Mouse (Mus musculus) right cerebral cortex, adult 2 months (tissue): Measurements from ENCODE around the gene Cacna1a.
"Not testable (repeated sequence)": the region's sequence is repeated elsewhere in the genome, so short reads cannot be mapped to it uniquely, and the experiment has no call there.

Experiments used
- DNase-seq, 2 experiments: peaks; one replicate each; pipeline ENCODE4 v3.0.0; 2021 to 2022; ENCODE audit warnings: low spot score in 2 of 2

Gene Cacna1a

DNA sequence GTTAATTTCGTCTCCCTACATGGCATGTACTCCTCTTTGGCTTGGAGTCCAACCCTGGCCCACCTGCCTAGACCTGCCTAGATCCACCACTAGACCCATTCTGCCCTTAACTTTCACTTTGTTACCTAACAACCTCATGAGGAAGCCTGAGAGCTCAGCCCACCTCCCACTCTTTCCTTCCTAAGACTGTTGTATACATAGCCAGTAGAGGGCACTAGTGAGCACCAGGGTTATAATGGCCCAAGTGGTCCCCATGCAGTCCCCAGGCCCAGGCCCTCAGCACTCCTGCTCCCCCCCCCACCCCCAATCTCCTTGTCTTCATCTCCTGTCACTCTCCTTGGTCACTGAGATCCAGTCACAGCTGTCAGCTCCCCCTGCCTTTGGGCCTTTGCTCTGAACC, 86.2 kb downstream of the Cacna1a start:
- no peak for DNase-seq

DNA sequence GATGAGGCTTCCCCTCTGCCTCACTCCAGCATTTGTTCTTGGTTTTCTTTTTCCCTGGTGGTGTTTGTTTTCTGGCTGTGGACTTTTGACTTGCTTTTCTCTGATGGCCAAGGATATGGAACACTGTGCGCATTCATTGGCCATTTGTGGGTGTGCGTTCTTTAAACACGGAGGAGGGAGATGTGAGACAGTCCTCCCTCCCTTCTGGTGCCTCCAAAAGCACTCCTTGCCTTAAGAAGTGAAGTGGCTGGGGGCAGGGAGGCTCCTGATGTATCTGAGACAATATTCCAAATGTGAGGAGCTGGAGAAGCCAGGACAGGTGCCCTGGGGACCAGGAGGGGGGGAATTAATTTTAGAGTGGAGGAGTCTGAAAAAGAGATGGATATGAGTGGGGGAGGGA, 89.1 kb downstream of the Cacna1a start:
- peak; percentile 43 to 46 for DNase-seq

DNA sequence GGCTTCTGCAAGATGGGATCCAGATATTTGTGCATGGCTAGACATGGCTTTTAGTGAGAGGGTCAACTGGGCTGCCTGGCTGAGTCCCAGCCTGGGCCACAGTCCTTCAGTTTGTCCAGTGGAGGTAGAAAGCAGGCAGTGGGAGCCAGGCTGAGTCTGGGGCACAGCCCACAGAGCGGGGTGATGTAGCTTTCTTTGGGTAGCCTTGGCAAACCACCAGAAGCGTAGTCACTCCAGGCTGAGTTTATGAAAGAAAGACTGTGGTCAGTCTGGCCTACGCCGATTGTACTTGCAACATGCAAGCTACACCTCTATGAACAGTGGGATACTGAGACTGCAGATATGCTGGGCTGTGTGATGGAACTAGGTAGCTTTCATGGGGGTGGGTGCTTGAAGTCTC, 94.8 kb downstream of the Cacna1a start:
- DNase-seq: no peak

DNA sequence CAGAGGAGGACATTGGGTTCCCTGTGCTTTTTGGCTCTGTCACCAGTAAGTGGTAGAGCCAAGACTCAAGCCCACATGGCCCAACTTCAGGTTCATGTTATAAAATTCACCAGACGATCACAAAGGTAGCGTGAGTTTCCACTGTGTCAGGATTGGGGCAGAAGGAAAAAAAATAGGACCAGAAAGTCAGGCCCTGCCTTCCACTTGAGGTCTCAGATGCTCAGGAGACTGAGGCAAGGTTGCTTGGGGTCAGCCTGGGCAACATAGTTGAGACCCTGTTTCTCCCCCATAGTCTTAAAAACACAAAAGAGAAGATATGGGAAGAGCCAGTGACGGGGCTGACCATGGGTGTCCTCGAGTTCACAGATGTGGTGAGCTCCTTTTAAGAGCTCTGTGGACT, 97.1 kb downstream of the Cacna1a start:
- DNase-seq: no peak

DNA sequence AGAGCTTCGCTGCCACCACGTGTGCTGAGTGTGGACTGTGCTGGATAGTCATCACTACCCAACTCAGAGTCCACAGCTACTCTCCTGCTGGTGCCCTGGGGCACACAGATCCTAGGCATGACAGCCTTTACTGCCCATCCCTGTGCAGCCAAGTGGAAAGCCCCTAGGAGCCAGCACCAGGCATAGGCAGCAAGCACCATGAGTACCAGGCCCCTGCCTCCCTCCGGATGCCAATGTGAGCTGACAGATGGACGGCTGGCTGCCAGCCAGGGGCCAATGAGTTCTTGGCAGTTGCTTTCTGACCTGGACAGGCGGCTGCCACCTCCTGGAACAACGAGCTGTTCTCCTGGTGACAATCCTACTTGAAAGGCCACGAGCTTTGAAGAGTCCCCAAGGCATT, 97.6 kb downstream of the Cacna1a start:
- no peak for DNase-seq

DNA sequence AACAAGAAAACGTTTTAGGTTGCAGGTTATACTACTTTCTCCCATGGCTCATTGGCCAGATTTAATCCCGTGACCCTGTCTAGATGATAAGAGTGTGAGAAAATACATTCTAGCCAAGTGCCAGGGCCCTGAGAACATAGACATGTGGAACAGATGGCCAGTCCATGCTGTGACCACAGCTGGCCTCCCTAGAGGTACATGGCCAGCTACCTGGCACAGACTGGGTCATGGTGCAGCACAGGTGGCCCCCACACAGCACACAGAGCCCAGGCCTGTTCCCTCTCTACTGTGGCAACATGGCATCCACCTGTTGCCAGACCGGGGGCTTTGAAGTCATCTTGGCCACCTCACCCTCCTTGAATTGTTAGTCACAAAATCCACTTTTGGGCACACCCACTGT, 101.0 kb downstream of the Cacna1a start:
- no peak for DNase-seq

DNA sequence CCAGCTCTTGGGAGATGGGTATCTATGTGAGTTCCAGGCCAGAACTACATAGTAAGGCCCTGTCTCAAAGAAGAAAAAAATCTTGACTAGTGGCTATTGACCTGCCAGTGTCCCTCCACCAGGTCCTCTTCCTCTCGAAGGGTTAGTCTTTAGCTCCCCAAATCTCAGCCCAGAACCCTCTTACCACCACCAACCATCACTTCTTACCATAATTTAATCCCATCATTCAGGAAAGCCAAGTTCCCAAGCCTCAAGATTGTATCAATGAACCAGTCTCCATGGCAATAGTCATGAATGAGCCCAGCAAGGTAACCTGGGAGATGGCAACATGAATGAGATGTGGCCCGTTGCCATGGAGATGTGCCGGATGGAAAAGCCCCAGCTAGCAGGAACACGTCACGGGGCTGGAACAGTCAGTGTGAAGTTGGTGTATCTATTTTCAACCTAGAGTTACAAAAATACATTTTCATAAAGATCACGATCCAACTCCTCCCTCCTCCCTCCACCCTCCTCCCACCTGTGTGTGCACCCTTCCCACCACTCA, 106.4 kb downstream of the Cacna1a start:
- DNase-seq: peak; percentile 94

DNA sequence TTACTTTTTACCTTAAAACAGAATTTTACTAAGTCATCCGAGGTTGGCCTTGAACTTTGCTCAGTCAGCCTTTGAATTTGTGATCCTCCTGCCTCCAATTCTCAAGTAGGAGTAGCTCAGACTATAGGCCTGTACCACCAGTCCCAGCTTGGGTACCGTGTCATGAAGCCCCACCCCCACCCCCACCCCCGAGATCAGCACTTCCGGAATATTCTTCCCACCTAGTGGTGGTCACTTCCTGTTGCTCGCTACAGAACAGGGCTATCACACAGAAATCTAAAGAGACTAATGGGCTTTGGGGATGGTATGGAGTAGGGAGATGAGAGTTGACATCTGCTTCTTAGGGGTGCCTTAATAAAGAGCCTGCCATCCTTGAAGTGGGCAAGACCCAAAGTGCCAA, 112.9 kb downstream of the Cacna1a start:
- no peak for DNase-seq

DNA sequence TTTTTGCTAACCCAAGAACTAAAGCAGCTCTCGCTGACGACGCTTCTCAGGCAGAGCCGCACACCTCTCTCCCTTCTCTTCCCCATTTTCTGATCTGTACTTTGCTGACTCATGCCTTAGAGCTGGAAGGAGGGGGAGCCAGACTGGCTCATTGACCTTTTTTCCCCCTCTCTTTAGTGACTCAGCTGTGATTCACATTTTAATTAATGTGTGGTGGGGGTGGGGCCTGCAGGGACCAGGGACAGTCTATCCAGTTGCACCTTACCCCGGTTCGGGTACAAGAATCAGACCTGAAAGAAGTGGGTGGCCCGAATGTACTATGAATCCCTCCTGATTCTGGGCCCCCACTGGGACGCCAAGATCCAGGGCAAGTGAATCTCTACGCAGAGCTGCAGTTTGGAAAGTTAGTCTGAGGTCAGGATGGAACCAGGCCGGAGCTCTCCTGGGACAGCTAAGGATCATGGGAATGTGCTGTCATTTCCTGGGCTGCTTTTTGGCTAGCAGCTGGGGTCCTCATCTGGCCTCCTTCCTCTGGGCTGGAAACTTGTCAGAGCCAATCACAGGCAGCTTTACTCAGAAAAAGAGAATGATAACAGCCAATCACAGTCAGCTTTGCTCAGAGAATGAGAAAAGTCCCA, 113.5 kb downstream of the Cacna1a start:
- peak in 1 of 2 experiments; percentile 53 for DNase-seq

DNA sequence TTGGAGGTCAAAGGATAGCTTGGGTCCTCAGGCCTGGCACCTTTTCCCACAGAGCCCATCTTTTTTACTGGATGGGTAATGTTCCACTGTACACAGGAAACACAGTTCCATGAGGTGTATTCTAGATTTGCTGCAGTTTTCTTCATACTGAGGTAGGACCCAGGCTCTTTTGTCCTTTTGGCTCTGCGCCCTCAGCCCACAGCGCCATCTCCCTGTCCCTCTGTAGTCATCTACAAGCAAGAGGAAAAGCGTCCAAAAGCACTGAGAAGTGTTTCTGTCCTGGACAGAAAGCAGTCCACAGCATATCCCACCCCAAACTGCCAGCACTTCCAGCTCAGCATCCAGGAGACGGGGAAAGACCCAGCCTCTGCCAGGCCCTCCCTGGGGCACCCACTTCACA, 114.4 kb downstream of the Cacna1a start:
- no peak for DNase-seq

DNA sequence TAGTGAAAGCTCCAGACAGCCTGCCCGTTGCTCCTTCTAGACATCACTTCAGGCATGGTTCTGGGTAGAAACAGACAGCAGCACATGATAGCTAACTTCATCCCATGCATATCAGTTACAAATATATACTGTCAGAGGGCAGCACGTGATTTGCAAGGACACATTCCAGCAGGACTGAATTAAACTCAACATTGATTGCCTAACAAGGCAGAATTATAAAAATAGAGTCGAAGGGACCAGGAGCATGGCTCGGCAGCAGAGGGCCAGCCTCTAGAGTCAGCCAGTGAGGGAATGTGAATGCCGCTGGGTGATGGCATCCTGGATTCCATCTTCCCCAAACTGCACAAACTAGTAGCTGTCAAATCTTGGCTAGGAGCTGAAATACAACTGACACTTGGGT, 119.0 kb downstream of the Cacna1a start:
- no peak for DNase-seq

DNA sequence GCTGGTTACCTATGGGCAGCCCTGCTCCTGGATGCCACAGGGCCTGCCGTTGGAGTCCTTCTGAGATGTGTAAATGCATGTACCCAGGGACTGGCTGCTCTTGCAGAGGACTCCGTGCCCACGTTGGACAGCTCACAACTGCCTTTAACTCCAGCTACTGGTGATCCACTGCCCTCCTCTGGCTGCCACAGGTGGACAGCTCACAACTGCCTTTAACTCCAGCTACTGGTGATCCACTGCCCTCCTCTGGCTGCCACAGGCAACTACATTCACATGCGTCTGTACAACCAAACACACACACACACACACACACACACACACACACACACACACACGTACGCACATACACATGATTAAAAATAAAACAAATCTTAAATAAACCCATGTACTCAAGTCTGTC, 121.5 kb downstream of the Cacna1a start:
- not testable (repeated sequence) for DNase-seq

DNA sequence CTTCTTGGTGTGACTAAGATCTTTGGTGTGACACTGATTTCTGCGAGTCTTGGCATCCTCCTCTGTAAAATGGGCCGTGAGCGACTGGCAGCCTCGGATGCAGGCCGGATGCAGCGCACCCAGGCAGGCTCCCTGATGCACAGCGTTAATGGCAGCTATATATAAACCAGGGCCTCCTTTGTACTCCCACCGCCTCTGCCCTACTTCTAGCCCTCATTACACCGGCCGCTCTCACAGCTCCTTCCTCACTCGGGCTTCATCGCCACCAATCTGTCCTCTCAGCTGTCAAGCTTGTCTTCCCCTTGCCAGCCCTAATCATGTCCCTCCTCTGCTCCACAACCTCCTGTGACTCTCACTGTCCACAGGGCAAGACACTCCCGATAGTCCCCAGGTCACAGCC, 123.4 kb downstream of the Cacna1a start:
- peak in 1 of 2 experiments; percentile 62 for DNase-seq

DNA sequence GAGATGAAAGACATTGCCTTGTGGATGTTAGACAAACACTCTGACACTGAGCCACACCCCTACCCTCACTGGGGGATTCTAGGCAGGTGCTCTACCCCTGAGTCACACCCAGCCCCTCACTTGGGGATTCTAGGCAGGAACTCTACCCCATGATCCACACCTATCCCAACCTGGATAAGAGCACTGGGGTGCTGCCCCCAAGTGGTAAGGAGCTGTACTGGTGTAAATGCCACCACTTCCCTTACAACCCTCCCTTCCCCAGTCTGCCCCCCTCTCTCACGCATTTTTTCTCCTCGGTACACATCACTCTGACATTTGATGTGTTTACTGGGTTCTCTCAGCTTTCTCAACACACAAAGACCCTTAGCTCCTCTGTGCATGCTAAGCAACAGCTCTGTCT, 125.5 kb downstream of the Cacna1a start:
- DNase-seq: peak in 1 of 2 experiments; percentile 53

DNA sequence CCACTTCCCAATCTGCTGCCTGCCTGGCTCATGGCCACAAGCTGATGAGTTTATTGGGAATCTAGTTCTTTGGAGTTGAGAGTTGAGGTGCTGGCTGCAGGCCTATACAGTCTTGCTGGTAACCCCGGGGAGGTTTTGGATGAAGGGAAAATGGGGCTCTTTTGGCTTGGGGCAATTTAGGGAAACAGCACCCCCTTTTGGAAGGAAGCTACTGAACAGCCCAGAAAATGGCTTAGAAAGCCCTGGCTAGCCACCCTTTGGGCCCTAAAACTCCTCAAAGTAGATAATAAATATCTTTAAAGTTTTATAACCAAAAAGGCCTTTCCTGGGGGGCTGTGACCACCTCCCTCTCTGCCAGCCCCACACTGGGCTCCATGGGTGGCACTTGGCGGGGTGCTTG, 129.9 kb downstream of the Cacna1a start:
- no peak for DNase-seq

DNA sequence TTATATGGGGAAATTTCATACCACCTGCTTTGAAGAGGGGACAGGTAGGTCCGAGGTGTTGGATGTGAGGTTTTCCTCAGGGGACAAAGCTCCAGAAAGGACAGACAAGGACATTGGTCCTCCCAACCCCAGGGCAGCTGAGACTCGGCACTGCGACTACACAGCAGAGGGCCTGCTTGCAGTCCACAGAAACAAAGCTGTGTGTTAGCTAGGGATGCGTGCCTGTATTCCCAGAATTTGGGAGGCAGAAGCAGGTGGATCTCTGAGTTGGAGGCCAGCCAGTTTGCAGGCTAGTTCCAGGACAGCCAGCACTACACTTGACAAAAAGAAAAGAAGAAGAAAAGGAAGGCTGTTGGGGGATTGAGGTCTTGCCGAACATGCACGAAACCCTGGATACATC, 130.5 kb downstream of the Cacna1a start:
- no peak for DNase-seq

DNA sequence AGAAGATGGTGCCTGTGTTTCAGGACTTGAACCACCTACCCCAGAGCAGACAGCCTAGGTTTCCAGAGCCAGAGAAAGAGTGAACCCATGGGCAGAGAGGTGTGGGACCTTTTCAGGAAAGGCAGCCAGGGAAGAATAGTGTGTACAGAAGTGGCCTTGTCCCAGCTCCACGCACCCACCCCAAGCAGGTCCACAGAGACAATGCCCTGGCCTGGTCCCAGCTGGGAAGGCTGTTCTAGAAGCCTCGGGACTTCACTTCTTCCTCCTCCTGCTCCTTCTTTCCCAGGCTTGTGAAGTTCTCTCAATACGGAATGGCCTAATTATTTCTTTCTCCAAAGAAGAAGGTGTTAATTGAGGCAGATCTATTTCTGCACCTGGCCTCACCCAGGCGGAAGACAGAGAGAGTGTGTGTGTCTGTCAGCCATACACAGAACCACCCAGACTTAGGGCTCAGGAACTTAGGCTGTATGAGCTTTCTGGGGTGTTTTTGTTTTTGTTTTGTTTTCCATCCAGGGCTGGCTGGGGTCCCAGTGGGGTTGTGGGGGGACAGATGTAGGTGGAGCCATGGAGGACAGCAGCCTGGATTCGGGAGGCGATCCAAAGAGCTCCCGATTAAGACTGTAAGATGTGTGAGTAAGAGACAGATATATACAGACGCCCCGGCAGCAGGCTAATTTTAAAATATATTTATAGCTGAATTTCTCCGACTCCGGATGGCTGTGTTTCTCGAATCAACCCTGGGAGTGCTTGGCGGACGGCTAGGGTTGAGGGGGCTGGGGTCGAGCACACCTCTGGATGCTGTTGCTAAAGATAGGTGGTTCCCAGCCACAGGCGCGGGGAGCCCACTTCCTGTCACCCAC, 131.8 kb downstream of the Cacna1a start:
- DNase-seq: peak; percentile 74 to 81

DNA sequence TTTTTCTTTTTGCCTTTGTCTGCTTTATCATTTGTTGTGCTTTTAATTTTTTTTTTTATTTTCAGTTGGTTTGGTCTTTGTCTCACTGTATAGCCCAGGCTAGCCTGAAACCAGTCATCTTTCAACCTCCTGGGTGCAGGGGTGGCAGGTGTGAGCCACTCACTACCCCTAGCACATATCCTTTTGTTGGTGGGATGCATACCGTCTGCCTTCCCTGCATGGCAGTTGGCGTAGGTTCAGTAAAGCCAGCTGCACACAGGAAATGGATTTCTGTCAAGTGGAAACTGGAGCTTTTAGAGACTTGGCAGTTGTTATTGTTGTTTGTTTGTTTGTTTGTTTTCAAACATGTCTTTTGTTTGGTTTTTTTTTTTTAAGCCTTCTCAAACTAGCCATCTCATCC, 132.8 kb downstream of the Cacna1a start:
- DNase-seq: no peak

DNA sequence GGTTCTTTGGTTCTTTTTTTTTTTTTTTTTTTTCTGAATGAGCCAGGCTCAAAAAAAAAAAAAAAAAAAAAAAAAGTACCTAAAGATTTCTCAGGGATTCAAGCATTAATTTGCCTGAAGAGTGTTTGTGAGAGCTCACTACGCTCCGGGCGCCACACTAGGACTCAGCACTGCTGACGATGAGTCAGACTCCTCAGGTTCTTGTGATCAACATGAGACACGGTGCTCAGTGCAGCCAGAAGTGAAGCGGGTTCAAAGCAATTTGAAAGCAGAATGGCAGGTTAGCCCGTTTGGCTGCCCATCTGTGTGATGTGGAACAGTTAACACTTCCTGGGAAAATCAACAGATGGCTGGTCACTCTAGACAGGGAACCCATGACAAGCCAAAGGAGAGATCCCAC, 139.8 kb downstream of the Cacna1a start:
- DNase-seq: peak; percentile 50 to 59

DNA sequence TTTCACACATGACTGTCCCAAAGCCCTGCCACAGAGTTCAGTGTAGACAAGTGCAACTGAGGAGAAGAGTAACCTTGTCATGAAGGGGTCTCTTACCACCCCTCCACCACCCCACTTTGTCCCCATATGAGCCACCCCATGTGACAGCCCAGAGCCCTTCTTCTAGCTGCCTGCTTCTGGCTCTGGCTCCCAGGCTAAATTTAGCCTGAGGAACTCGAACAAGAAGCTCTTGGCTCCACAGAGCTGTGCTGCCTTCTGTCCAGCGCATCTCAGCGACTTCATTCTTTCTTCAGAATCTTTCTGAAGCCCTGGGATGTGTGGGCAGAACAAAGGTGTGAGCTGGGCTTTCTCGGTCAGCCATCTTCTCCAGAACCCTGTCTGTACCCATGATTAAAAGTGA, 141.3 kb downstream of the Cacna1a start:
- DNase-seq: peak; percentile 47 to 53

DNA sequence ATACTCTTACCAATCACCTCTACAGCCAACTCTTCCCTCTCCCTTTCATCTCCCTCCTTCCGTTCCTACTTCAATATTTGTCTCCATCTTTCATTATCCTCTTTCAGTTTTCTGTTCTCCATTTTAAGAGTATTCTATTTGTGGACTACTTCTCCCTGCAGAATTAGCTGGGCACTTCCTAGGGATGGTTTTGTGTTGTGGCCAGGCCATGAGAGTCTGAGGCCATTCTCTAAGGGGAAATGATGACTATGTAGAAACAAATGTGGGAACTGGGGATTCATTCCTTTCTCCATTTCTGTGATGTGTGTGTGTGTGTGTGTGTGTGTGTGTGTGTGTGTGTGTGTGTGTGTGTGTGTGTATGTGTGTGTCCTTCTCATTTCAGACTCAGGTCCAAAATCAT, 144.5 kb downstream of the Cacna1a start:
- DNase-seq: no peak

DNA sequence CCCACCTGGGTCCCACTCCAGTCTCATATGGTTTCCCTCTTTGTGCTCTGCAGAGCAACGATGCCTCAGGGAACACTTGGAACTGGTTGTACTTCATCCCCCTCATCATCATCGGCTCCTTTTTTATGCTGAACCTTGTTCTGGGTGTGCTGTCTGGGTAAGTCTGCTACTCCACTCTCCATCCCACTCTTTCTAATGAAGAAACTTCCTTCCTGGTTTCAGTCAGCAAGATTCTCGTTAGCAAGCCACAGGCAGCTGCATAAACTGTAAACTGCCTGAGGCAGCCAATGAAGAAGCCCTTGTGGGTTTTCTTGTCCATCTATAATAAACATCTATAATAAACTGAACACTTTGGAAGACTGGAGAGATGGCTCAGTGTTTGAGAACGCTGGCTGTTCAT, 145.1 kb downstream of the Cacna1a start:
- DNase-seq: no peak

DNA sequence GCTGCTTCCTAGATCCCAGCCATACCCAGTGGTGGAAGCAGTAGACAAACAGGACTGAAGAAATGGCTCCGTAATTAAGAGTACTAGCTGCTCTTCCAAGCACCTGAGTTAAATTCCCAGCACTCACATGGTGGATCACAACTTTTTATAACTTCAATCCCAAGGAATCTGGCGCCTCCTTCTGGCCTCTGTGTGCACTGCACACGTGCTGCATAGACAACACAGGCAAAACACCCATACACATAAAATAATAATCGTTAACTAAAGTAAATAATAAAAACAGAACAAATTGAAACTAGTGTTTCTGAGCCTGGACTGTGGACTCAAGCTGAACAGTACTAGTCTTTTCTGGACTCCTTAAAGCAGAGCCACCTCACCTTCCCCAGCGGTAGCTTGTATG, 148.7 kb downstream of the Cacna1a start:
- no peak for DNase-seq
